8 mouse cellular contexts compared by ENCODE assay signal in genomic region chr17:8523986-8524385, GRCm38 (mm10). TPM values are rescaled to one million over a fixed set of nuclear protein-coding genes. Genes with fewer than 3 reads are reported as not detected.
DNase-seq lines count a peak whose midpoint lies in the region; ATAC-seq lines count a peak whose summit lies in the region.

No protein-coding gene starts in this region.

- H3K36me3 ChIP-seq in heart, embryonic 11.5 days (ENCODE audit: control insufficient read depth, insufficient read depth, low read length), result no peaks in the 10 kb centered on the region
- H3K36me3 ChIP-seq in forebrain, embryonic 14.5 days (ENCODE audit: control insufficient read depth, insufficient read depth, low read length), result no peaks in the 10 kb centered on the region
- H3K36me3 ChIP-seq in liver, embryonic 13.5 days, result no peaks in the 10 kb centered on the region

- no peak; the same call in 1 of the 2 replicates for ATAC-seq in heart, embryonic 11.5 days (replicated peaks; ENCODE audit: insufficient number of reproducible peaks, low FRiP score, low TSS enrichment)
- peak; percentile 18 for ATAC-seq in forebrain, embryonic 14.5 days
- ATAC-seq in liver, embryonic 13.5 days (ENCODE audit: low read depth), result no peak

- H3K27me3 ChIP-seq in heart, embryonic 11.5 days (ENCODE audit: control insufficient read depth, insufficient read depth, low read length), result peaks cover 48% of the 10 kb centered on the region
- H3K27me3 ChIP-seq in forebrain, embryonic 14.5 days (replicated peaks; ENCODE audit: control insufficient read depth, insufficient read depth, low read length), result peaks cover 6% of the 10 kb centered on the region
- H3K27me3 ChIP-seq in liver, embryonic 13.5 days, result peaks cover 71% of the 10 kb centered on the region

- no peak for DNase-seq in heart, adult 9 months (ENCODE audit: low spot score in 2 of 2)
- DNase-seq in NIH3T3 (ENCODE audit: low read depth), result peak; percentile 40
- DNase-seq in forebrain, embryonic 14.5 days (ENCODE audit: low spot score), result peak; percentile 9
- no peak for DNase-seq in liver, embryonic 13.5 days
- no peak for DNase-seq in ovary, adult 18-20 months (ENCODE audit: low spot score)
- no peak for DNase-seq in embryo, embryonic 9.5 days (ENCODE audit: extremely low spot score)
- DNase-seq in B cell, adult 2 months, result no peak

- no peak overlapping the region for H3K27ac ChIP-seq in heart, embryonic 11.5 days (ENCODE audit: low read depth, low read length)
- no peak overlapping the region for H3K27ac ChIP-seq in forebrain, embryonic 14.5 days (ENCODE audit: low read depth, low read length)
- no peak overlapping the region for H3K27ac ChIP-seq in liver, embryonic 13.5 days

- WGBS in heart, embryonic 11.5 days (ENCODE audit: insufficient replicate concordance), result 27% methylated on average over 3 of the region's 3 CpGs
- WGBS in forebrain, embryonic 14.5 days, result 20% methylated on average over 3 of the region's 3 CpGs
- 23% methylated on average over 3 of the region's 3 CpGs for WGBS in liver, embryonic 13.5 days (ENCODE audit: insufficient replicate concordance)

- no peaks in the 10 kb centered on the region for H3K9me3 ChIP-seq in heart, embryonic 11.5 days (replicated peaks; ENCODE audit: control insufficient read depth, low read length)
- H3K9me3 ChIP-seq in forebrain, embryonic 14.5 days (replicated peaks; ENCODE audit: control insufficient read depth, low read length), result no peaks in the 10 kb centered on the region
- no peaks in the 10 kb centered on the region for H3K9me3 ChIP-seq in liver, embryonic 13.5 days (replicated peaks)

- peaks cover 19% of the 10 kb centered on the region for H3K4me1 ChIP-seq in heart, embryonic 11.5 days (ENCODE audit: control insufficient read depth, insufficient read depth, low read length)
- peaks cover 11% of the 10 kb centered on the region for H3K4me1 ChIP-seq in forebrain, embryonic 14.5 days (ENCODE audit: control insufficient read depth, insufficient read depth, low read length)
- H3K4me1 ChIP-seq in liver, embryonic 13.5 days (replicated peaks), result 0 out of 2 replicates have a peak, but pooled peaks cover 3% of the 10 kb centered on the region

- H3K4me3 ChIP-seq in heart, embryonic 11.5 days (ENCODE audit: low read depth, low read length), result peak overlapping the region; percentile 56
- peak overlapping the region; percentile 54 for H3K4me3 ChIP-seq in forebrain, embryonic 14.5 days (ENCODE audit: low read depth, low read length)
- no peak overlapping the region for H3K4me3 ChIP-seq in liver, embryonic 13.5 days (replicated peaks)

- peak overlapping the region; percentile 61; the same call in 1 of the 2 replicates for H3K9ac ChIP-seq in heart, embryonic 11.5 days (ENCODE audit: low read depth, low read length)
- H3K9ac ChIP-seq in forebrain, embryonic 14.5 days (ENCODE audit: low read length), result peak overlapping the region; percentile 77
- H3K9ac ChIP-seq in liver, embryonic 13.5 days, result no peak overlapping the region

- H3K4me2 ChIP-seq in heart, embryonic 11.5 days, result peak overlapping the region; percentile 90
- peak overlapping the region; percentile 95 for H3K4me2 ChIP-seq in forebrain, embryonic 14.5 days (ENCODE audit: low read length)
- peak overlapping the region; percentile 55; the same call in 1 of the 2 replicates for H3K4me2 ChIP-seq in liver, embryonic 13.5 days

RNA-seq across cellular contexts. Expression of gene Pde10a, which starts 1.2 kb away (rescaled TPM):
- 3.0 and 4.1 TPM in 2 replicates for polyA plus RNA-seq in heart, embryonic 11.5 days (2014; fragmentation: Nextera tagmentation; extraction: Ambion mirVana)
- polyA plus RNA-seq in forebrain, embryonic 14.5 days (2014; fragmentation: Nextera tagmentation; extraction: Ambion mirVana), result 12.1 and 14.3 TPM in 2 replicates
- polyA plus RNA-seq in liver, embryonic 13.5 days (2015; fragmentation: Nextera tagmentation; extraction: Ambion mirVana), result 0.31 and 0.39 TPM in 2 replicates

RNA-seq across cellular contexts. Expression of gene Gm17087, which starts 42.8 kb away (rescaled TPM):
- polyA plus RNA-seq in heart, embryonic 11.5 days (2014; fragmentation: Nextera tagmentation; extraction: Ambion mirVana), result not detected in 2 replicates
- not detected in 2 replicates for polyA plus RNA-seq in forebrain, embryonic 14.5 days (2014; fragmentation: Nextera tagmentation; extraction: Ambion mirVana)
- not detected in 2 replicates for polyA plus RNA-seq in liver, embryonic 13.5 days (2015; fragmentation: Nextera tagmentation; extraction: Ambion mirVana)

Comparison
In these comparisons a context has a peak if more than half of its experiments do, and no peak if none do; other contexts are left out.
1. DNase-seq: peak in NIH3T3 (single experiment) and forebrain, embryonic 14.5 days (single experiment); none in heart, adult 9 months (0 of 2), liver, embryonic 13.5 days (single experiment), ovary, adult 18-20 months (single experiment), embryo, embryonic 9.5 days (single experiment) and B cell, adult 2 months (0 of 2).
2. Peak in every context shown above with its lines, with median percentiles within 50 percentile points of each other: H3K4me2 ChIP-seq.